Mouse (Mus musculus) liver, embryonic 11.5 days (tissue): ENCODE results near the gene Spata48. TPM values are rescaled to one million over a fixed set of nuclear protein-coding genes. Genes with fewer than 3 reads are reported as not detected.

Experiments
- ATAC-seq: fragments of 200-750 bp; cut with Nextera tagmentation; replicated peaks from 2 replicates; pipeline ENCODE4 v1.8.0; 2017; ENCODE audit warnings: moderate number of reproducible peaks, mild to moderate bottlenecking, moderate TSS enrichment, moderate library complexity; ENCODE audit not compliant: low FRiP score
- DNase-seq: peaks from one replicate; pipeline ENCODE4 v3.0.0-alpha.2; 2017; ENCODE audit warnings: low spot score
- H3K27ac ChIP-seq: fragments of 300-500 bp; sonication (generic); 2 replicates; pipeline ENCODE4 v1.5.1; 2014; ENCODE audit warnings: mild to moderate bottlenecking, low read depth, low read length, control low read depth
- H3K27me3 ChIP-seq: fragments of 300-500 bp; sonication (generic); replicated peaks from 2 replicates; pipeline ENCODE4 v1.6.1; 2014; ENCODE audit warnings: low read length, mixed read lengths; ENCODE audit not compliant: control insufficient read depth, insufficient read depth
- H3K36me3 ChIP-seq: fragments of 300-500 bp; sonication (generic); 2 replicates; pipeline ENCODE4 v1.6.1; 2014; ENCODE audit warnings: mild to moderate bottlenecking, low read length, moderate library complexity, mixed read lengths; ENCODE audit not compliant: control insufficient read depth, insufficient read depth
- H3K4me1 ChIP-seq: fragments of 300-500 bp; sonication (generic); replicated peaks from 2 replicates; pipeline ENCODE4 v1.6.1; 2014; ENCODE audit warnings: low read length, mixed read lengths; ENCODE audit not compliant: control insufficient read depth, insufficient read depth
- H3K4me2 ChIP-seq: fragments of 300-500 bp; sonication (generic); 2 replicates; pipeline ENCODE4 v1.6.1; 2014; ENCODE audit warnings: mild to moderate bottlenecking, control low read depth, moderate library complexity
- H3K4me3 ChIP-seq: fragments of 300-500 bp; sonication (generic); 2 replicates; pipeline ENCODE4 v1.5.1; 2014; ENCODE audit warnings: low read depth, low read length, control low read depth
- H3K9ac ChIP-seq: fragments of 300-500 bp; sonication (generic); 2 replicates; pipeline ENCODE4 v1.6.1; 2014; ENCODE audit warnings: low read depth, low read length, control low read depth
- H3K9me3 ChIP-seq: fragments of 300-500 bp; sonication (generic); 2 replicates; pipeline ENCODE4 v1.6.1; 2016; ENCODE audit warnings: low read length, inconsistent platforms, mixed read lengths; ENCODE audit not compliant: control insufficient read depth
- WGBS: fragments of 180-500 bp; shearing (Covaris S2); extraction: QIAGEN DNeasy Blood & Tissue Kit; methylation state at CpG from one replicate; pipeline ENCODE4 v1.1.7; 2014; 5-methylcytosine and 5-hydroxymethylcytosine counted together
- polyA plus RNA-seq: library from polyadenylated mRNA; unstranded; fragments of >200 nt; fragmentation: Nextera tagmentation; extraction: Ambion mirVana; gene quantifications from 2 replicates; pipeline ENCODE4 v1.2.1, GENCODE M21; 2014

Gene Spata48
- polyA plus RNA-seq, 1 experiment from 2014 or later = 0.69 TPM

- H3K9ac ChIP-seq = 0 out of 2 replicates have a peak overlapping the region, but pooled peaks have one; percentile 13
- peak overlapping the region; percentile 47 for H3K4me2 ChIP-seq
- H3K27me3 ChIP-seq = no peaks in the 10 kb centered on the region
- H3K9me3 ChIP-seq = no peaks in the 10 kb centered on the region
- peak overlapping the region; percentile 49 for H3K27ac ChIP-seq
- no peak overlapping the region for H3K4me3 ChIP-seq
- no peaks in the 10 kb centered on the region for H3K36me3 ChIP-seq
- peak; percentile 38 for DNase-seq
- 41% methylated on average over 5 of the region's 5 CpGs for WGBS
- H3K4me1 ChIP-seq = peaks cover 11% of the 10 kb centered on the region
- peak; percentile 83 for ATAC-seq
Observed at GRCm38 (mm10) chr11:11521908-11522441, 60.1 kb downstream of the Spata48 start.

- ATAC-seq = no peak
- H3K9me3 ChIP-seq = no peaks in the 10 kb centered on the region
Observed at GRCm38 (mm10) chr11:11528760-11529159, 66.9 kb downstream of the Spata48 start.

GRCm38 (mm10) chr11:11529165-11529564, 67.3 kb downstream of the Spata48 start:
- Histone ChIP-seq H3K4me3 (no peak overlapping the region), H3K4me1 (no peaks in the 10 kb centered on the region), H3K4me2 (no peak overlapping the region), H3K9ac (no peak overlapping the region), H3K27me3 (no peaks in the 10 kb centered on the region), H3K9me3 (no peaks in the 10 kb centered on the region), H3K36me3 (no peaks in the 10 kb centered on the region), H3K27ac (no peak overlapping the region)
- WGBS = 50% methylated on average over 6 of the region's 6 CpGs
- no peak for ATAC-seq
- DNase-seq = no peak

More at GRCm38 (mm10) chr11:11528760-11529159, 66.9 kb downstream of the Spata48 start:
- no peaks in the 10 kb centered on the region for H3K4me1 ChIP-seq
- WGBS = 54% methylated on average over 11 of the region's 11 CpGs
- no peak for DNase-seq
- no peak overlapping the region for H3K9ac ChIP-seq
- no peaks in the 10 kb centered on the region for H3K36me3 ChIP-seq
- H3K4me3 ChIP-seq = no peak overlapping the region
- H3K27ac ChIP-seq = no peak overlapping the region
- H3K4me2 ChIP-seq = no peak overlapping the region
- H3K27me3 ChIP-seq = no peaks in the 10 kb centered on the region

- no peaks in the 10 kb centered on the region for H3K36me3 ChIP-seq
- H3K4me2 ChIP-seq = no peak overlapping the region
- H3K9ac ChIP-seq = no peak overlapping the region
- no peaks in the 10 kb centered on the region for H3K4me1 ChIP-seq
- no peaks in the 10 kb centered on the region for H3K9me3 ChIP-seq
- no peaks in the 10 kb centered on the region for H3K27me3 ChIP-seq
- no peak overlapping the region for H3K4me3 ChIP-seq
- 53% methylated on average over 2 of the region's 2 CpGs for WGBS
- no peak overlapping the region for H3K27ac ChIP-seq
- ATAC-seq (no peak), DNase-seq (no peak)
Observed at GRCm38 (mm10) chr11:11530126-11530525, 68.2 kb downstream of the Spata48 start.

GRCm38 (mm10) chr11:11536295-11536694, 74.4 kb downstream of the Spata48 start:
- ATAC-seq = no peak
- no peak overlapping the region for H3K27ac ChIP-seq
- no peaks in the 10 kb centered on the region for H3K9me3 ChIP-seq
- H3K4me3 ChIP-seq = no peak overlapping the region
- 74% methylated on average over 1 of the region's 1 CpGs for WGBS
- H3K4me1 ChIP-seq = no peaks in the 10 kb centered on the region
- no peak overlapping the region for H3K4me2 ChIP-seq
- H3K9ac ChIP-seq = no peak overlapping the region
- no peaks in the 10 kb centered on the region for H3K27me3 ChIP-seq
- no peak for DNase-seq
- no peaks in the 10 kb centered on the region for H3K36me3 ChIP-seq

- WGBS = 91% methylated on average over 3 of the region's 3 CpGs
- no peak for ATAC-seq
- no peaks in the 10 kb centered on the region for H3K36me3 ChIP-seq
Observed at GRCm38 (mm10) chr11:11545948-11546347, 84.1 kb downstream of the Spata48 start.

GRCm38 (mm10) chr11:11546903-11547511, 85.1 kb downstream of the Spata48 start:
- ATAC-seq (no peak), DNase-seq (no peak)
- no peak overlapping the region for H3K9ac ChIP-seq
- no peaks in the 10 kb centered on the region for H3K9me3 ChIP-seq
- H3K4me1 ChIP-seq = no peaks in the 10 kb centered on the region
- no peak overlapping the region for H3K4me3 ChIP-seq
- 63% methylated on average over 7 of the region's 7 CpGs for WGBS
- no peak overlapping the region for H3K27ac ChIP-seq
- no peak overlapping the region for H3K4me2 ChIP-seq
- H3K27me3 ChIP-seq = no peaks in the 10 kb centered on the region
- no peaks in the 10 kb centered on the region for H3K36me3 ChIP-seq

More at GRCm38 (mm10) chr11:11545948-11546347, 84.1 kb downstream of the Spata48 start:
- H3K27me3 ChIP-seq = no peaks in the 10 kb centered on the region
- no peaks in the 10 kb centered on the region for H3K9me3 ChIP-seq
- no peaks in the 10 kb centered on the region for H3K4me1 ChIP-seq
- H3K4me2 ChIP-seq = no peak overlapping the region
- no peak overlapping the region for H3K27ac ChIP-seq
- H3K4me3 ChIP-seq = no peak overlapping the region
- no peak overlapping the region for H3K9ac ChIP-seq
- no peak for DNase-seq

GRCm38 (mm10) chr11:11547597-11548240, 85.8 kb downstream of the Spata48 start:
- H3K27ac ChIP-seq = no peak overlapping the region
- no peaks in the 10 kb centered on the region for H3K27me3 ChIP-seq
- H3K9me3 ChIP-seq = no peaks in the 10 kb centered on the region
- WGBS = 52% methylated on average over 7 of the region's 7 CpGs
- H3K4me2 ChIP-seq = no peak overlapping the region
- no peak overlapping the region for H3K9ac ChIP-seq
- ATAC-seq (no peak), DNase-seq (no peak)
- H3K36me3 ChIP-seq = no peaks in the 10 kb centered on the region
- no peaks in the 10 kb centered on the region for H3K4me1 ChIP-seq
- H3K4me3 ChIP-seq = no peak overlapping the region

GRCm38 (mm10) chr11:11555563-11555962, 93.7 kb downstream of the Spata48 start:
- H3K4me2 ChIP-seq = no peak overlapping the region
- H3K9me3 ChIP-seq = no peaks in the 10 kb centered on the region
- no peak overlapping the region for H3K27ac ChIP-seq
- no peak overlapping the region for H3K4me3 ChIP-seq
- no peaks in the 10 kb centered on the region for H3K27me3 ChIP-seq
- DNase-seq (no peak), ATAC-seq (no peak)
- no peak overlapping the region for H3K9ac ChIP-seq
- H3K36me3 ChIP-seq = no peaks in the 10 kb centered on the region
- WGBS = 56% methylated on average over 8 of the region's 8 CpGs
- no peaks in the 10 kb centered on the region; the same call in 1 of the 2 replicates for H3K4me1 ChIP-seq
